Mouse (Mus musculus): ENCODE measurements around the gene Ccer2. TPM values are rescaled to one million over a fixed set of nuclear protein-coding genes. Genes with fewer than 3 reads are reported as not detected.

Ccer2 gene
- polyA plus RNA-seq, 1 experiment from 2014 or later: not detected

DNA sequence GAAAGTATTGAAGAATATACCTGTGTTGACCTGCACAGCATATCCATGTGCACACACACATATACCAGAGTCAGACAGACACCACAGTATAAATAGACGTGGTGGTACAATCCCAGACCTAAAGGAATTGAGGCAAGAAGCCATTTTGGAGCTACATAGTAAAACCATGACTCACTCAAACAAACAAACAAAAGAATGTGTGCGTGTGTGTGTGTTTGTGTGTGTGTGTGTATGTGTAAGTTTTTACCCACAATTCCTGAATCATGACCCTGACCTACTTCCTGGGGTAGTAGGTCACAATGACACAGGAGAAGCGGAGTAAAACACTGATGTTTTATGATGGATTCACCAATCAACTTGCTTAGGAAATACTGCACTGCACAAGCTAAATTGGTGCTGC is 45.5 kb downstream of the Ccer2 start:
- WGBS: 71% methylated on average over 3 of the region's 3 CpGs
- H3K4me1 ChIP-seq: peaks cover 38% of the 10 kb centered on the region
- peak overlapping the region; percentile 93 for H3K27ac ChIP-seq
- no peak overlapping the region for H3K4me3 ChIP-seq
- no peak for DNase-seq (ENCODE audit: low spot score)
- H3K27me3 ChIP-seq (ENCODE audit: insufficient read depth, poor library complexity, severe bottlenecking): no peaks in the 10 kb centered on the region
- no peaks in the 10 kb centered on the region for H3K9me3 ChIP-seq
- H3K36me3 ChIP-seq: no peaks in the 10 kb centered on the region

GRCm38 (mm10) chr7:28801901-28802670 is 46.1 kb downstream of the Ccer2 start:
- no peaks in the 10 kb centered on the region for H3K27me3 ChIP-seq (ENCODE audit: insufficient read depth, poor library complexity, severe bottlenecking)
- H3K36me3 ChIP-seq: no peaks in the 10 kb centered on the region
- H3K27ac ChIP-seq: peak overlapping the region; percentile 93
- H3K9me3 ChIP-seq: no peaks in the 10 kb centered on the region
- peaks cover 32% of the 10 kb centered on the region for H3K4me1 ChIP-seq
- H3K4me3 ChIP-seq: peak overlapping the region; percentile 39
- DNase-seq (ENCODE audit: low spot score): no peak
- 36% methylated on average over 10 of the region's 10 CpGs for WGBS

DNA sequence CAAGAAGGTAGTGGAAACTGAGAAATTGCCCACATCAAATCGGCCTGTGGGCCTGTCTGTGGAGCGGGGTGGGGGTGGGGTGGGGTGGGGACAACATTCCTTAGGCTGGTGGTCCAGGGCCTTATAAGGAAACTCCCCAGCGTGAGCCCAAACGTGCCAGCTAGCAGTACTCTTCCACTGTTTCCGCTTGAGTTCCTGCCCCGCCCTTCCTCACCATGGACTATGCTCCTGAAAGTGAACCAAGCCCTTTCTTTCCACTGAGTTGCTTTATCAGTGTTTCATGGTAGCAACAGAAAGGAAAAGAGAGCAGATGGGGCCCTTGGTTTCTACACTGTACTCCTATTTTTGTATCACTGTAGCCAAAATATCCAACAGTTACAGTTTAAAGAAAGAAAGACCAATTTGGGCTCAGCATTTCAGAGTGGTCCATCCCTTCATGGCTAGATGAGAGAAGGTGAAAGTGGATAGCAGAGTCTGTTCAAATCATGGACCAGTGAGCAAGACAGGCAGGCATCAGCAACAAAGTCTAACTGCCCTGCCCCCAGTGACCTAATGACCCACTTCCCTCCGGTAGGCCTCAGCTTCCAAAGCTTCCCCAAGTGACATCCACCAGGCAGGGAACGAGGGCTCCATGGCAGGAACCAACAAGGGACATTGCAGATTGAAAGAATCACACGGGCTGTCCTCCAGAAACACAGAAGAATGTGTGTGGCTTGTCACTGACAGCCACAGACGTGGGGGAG is 47.0 kb downstream of the Ccer2 start:
- peak; percentile 90 for DNase-seq (ENCODE audit: low spot score)
- 11% methylated on average over 10 of the region's 10 CpGs for WGBS
- H3K4me3 ChIP-seq: peak overlapping the region; percentile 39
- H3K4me1 ChIP-seq: peaks cover 36% of the 10 kb centered on the region
- H3K9me3 ChIP-seq: no peaks in the 10 kb centered on the region
- peak overlapping the region; percentile 93 for H3K27ac ChIP-seq
- no peaks in the 10 kb centered on the region for H3K27me3 ChIP-seq (ENCODE audit: insufficient read depth, poor library complexity, severe bottlenecking)
- no peaks in the 10 kb centered on the region for H3K36me3 ChIP-seq

- H3K27me3 ChIP-seq (ENCODE audit: insufficient read depth, poor library complexity, severe bottlenecking): no peaks in the 10 kb centered on the region
- WGBS: 53% methylated on average over 4 of the region's 4 CpGs
- peaks cover 39% of the 10 kb centered on the region for H3K4me1 ChIP-seq
- peak overlapping the region; percentile 93 for H3K27ac ChIP-seq
- no peaks in the 10 kb centered on the region for H3K9me3 ChIP-seq
- H3K4me3 ChIP-seq: no peak overlapping the region; the same call in 1 of the 2 replicates
- DNase-seq (ENCODE audit: low spot score): no peak
- H3K36me3 ChIP-seq: no peaks in the 10 kb centered on the region
Measured at GRCm38 (mm10) chr7:28803756-28804155, 47.8 kb downstream of the Ccer2 start.

GRCm38 (mm10) chr7:28806869-28807268 is 50.9 kb downstream of the Ccer2 start:
- H3K27ac ChIP-seq: no peak overlapping the region
- H3K9me3 ChIP-seq: no peaks in the 10 kb centered on the region
- peaks cover 35% of the 10 kb centered on the region for H3K4me1 ChIP-seq
- no peak overlapping the region for H3K4me3 ChIP-seq
- no peaks in the 10 kb centered on the region for H3K27me3 ChIP-seq (ENCODE audit: insufficient read depth, poor library complexity, severe bottlenecking)
- WGBS: 87% methylated on average over 4 of the region's 4 CpGs
- peaks cover under 1% of the 10 kb centered on the region for H3K36me3 ChIP-seq
- no peak for DNase-seq (ENCODE audit: low spot score)

DNA sequence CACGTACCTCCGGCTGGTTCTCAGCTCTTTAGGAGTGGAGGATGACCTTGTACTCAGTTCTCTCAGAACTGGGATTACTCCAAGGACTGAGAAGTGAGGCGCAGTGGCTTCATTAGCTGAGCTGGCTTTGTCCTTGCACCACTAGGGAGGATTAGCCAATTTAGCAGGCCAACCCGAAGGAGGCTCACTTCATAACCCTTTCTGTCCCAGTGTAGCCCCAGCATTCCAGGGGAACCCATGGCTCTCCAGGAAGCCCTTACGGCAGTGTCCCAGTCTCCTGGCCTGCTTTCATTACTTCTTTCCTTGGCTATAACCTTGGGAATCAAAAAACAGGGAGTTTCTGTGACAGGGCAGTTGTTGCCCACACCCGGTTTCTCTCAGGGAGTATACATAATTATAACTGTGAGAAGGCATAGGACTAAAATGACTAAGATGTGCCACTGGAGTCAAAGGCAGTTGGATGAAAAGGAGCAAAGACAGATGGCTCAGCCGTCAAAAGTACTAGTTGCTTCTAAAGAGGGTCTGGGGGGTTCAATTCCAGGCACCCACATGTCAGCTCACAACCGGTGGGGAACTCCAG is 51.8 kb downstream of the Ccer2 start:
- no peaks in the 10 kb centered on the region for H3K27me3 ChIP-seq (ENCODE audit: insufficient read depth, poor library complexity, severe bottlenecking)
- no peaks in the 10 kb centered on the region for H3K9me3 ChIP-seq
- H3K27ac ChIP-seq: peak overlapping the region; percentile 100
- H3K4me1 ChIP-seq: peaks cover 35% of the 10 kb centered on the region
- peaks cover 9% of the 10 kb centered on the region for H3K36me3 ChIP-seq
- H3K4me3 ChIP-seq: peak overlapping the region; percentile 96
- no peak for DNase-seq (ENCODE audit: low spot score)
- 44% methylated on average over 6 of the region's 8 CpGs for WGBS

GRCm38 (mm10) chr7:28808221-28808941 is 52.4 kb downstream of the Ccer2 start, which contains the start of gene Hnrnpl:
Gene Hnrnpl, plus strand, starts transcription at chr7:28808541.
- H3K4me1 ChIP-seq: peaks cover 35% of the 10 kb centered on the region
- 3% methylated on average over 35 of the region's 35 CpGs for WGBS
- peak; percentile 86 for DNase-seq (ENCODE audit: low spot score)
- no peaks in the 10 kb centered on the region for H3K27me3 ChIP-seq (ENCODE audit: insufficient read depth, poor library complexity, severe bottlenecking)
- peak within 1 kb of the TSS; percentile 100 for H3K27ac ChIP-seq
- peak within 1 kb of the TSS; percentile 96 for H3K4me3 ChIP-seq
- peaks cover 16% of the 10 kb centered on the region for H3K36me3 ChIP-seq
- no peaks in the 10 kb centered on the region for H3K9me3 ChIP-seq

Other genes with a start within 250 kb of the Ccer2 start
- gene Ifnl2, start 245.7 kb upstream of the Ccer2 start, polyA plus RNA-seq (2016; fragmentation: Nextera tagmentation; extraction: Ambion mirVana): not detected in 2 replicates
- gene Ifnl3, start 233.3 kb upstream of the Ccer2 start, polyA plus RNA-seq (2016; fragmentation: Nextera tagmentation; extraction: Ambion mirVana): not detected in 2 replicates
- gene Sycn, start 215.3 kb upstream of the Ccer2 start, polyA plus RNA-seq (2016; fragmentation: Nextera tagmentation; extraction: Ambion mirVana): not detected in 2 replicates
- gene Nccrp1, start 208.9 kb upstream of the Ccer2 start, polyA plus RNA-seq (2016; fragmentation: Nextera tagmentation; extraction: Ambion mirVana): not detected in 2 replicates
- gene Samd4b, start 158.0 kb upstream of the Ccer2 start, polyA plus RNA-seq (2016; fragmentation: Nextera tagmentation; extraction: Ambion mirVana): 24.5 and 29.7 TPM in 2 replicates
- 47.2 and 53.0 TPM in 2 replicates for gene Pak4, start 158.0 kb upstream of the Ccer2 start, polyA plus RNA-seq (2016; fragmentation: Nextera tagmentation; extraction: Ambion mirVana)
- 0.34 TPM in 1 of 2 replicates, not detected in the other for gene Acp7, start 124.8 kb upstream of the Ccer2 start, polyA plus RNA-seq (2016; fragmentation: Nextera tagmentation; extraction: Ambion mirVana)
- gene Fbxo27, start 63.3 kb upstream of the Ccer2 start, polyA plus RNA-seq (2016; fragmentation: Nextera tagmentation; extraction: Ambion mirVana): 4.7 and 6.3 TPM in 2 replicates
- 13.4 and 13.6 TPM in 2 replicates for gene Fbxo17, start 39.4 kb upstream of the Ccer2 start, polyA plus RNA-seq (2016; fragmentation: Nextera tagmentation; extraction: Ambion mirVana)
- 132 and 168 TPM in 2 replicates for gene Mrps12, start 14.4 kb upstream of the Ccer2 start, polyA plus RNA-seq (2016; fragmentation: Nextera tagmentation; extraction: Ambion mirVana)
- 30.7 and 32.2 TPM in 2 replicates for gene Sars2, start 14.2 kb upstream of the Ccer2 start, polyA plus RNA-seq (2016; fragmentation: Nextera tagmentation; extraction: Ambion mirVana)
- gene Sirt2, start 10.6 kb downstream of the Ccer2 start, polyA plus RNA-seq (2016; fragmentation: Nextera tagmentation; extraction: Ambion mirVana): 53.8 and 57.8 TPM in 2 replicates
- 50.5 and 50.7 TPM in 2 replicates for gene Nfkbib, start 11.3 kb downstream of the Ccer2 start, polyA plus RNA-seq (2016; fragmentation: Nextera tagmentation; extraction: Ambion mirVana)
- gene Rinl, start 32.8 kb downstream of the Ccer2 start, polyA plus RNA-seq (2016; fragmentation: Nextera tagmentation; extraction: Ambion mirVana): 3.8 and 5.2 TPM in 2 replicates
- 213 and 221 TPM in 2 replicates for gene Hnrnpl, start 52.4 kb downstream of the Ccer2 start, polyA plus RNA-seq (2016; fragmentation: Nextera tagmentation; extraction: Ambion mirVana)
- gene Ech1, start 69.0 kb downstream of the Ccer2 start, polyA plus RNA-seq (2016; fragmentation: Nextera tagmentation; extraction: Ambion mirVana): 118 and 136 TPM in 2 replicates
- 2.8 and 3.6 TPM in 2 replicates for gene Lgals4, start 77.7 kb downstream of the Ccer2 start, polyA plus RNA-seq (2016; fragmentation: Nextera tagmentation; extraction: Ambion mirVana)
- 0.24 and 0.81 TPM in 2 replicates for gene Lgals7, start 107.7 kb downstream of the Ccer2 start, polyA plus RNA-seq (2016; fragmentation: Nextera tagmentation; extraction: Ambion mirVana)
- gene Capn12, start 125.2 kb downstream of the Ccer2 start, polyA plus RNA-seq (2016; fragmentation: Nextera tagmentation; extraction: Ambion mirVana): 0.20 and 0.34 TPM in 2 replicates
- gene Actn4, start 206.2 kb downstream of the Ccer2 start, polyA plus RNA-seq (2016; fragmentation: Nextera tagmentation; extraction: Ambion mirVana): 319 and 371 TPM in 2 replicates
- 289 and 329 TPM in 2 replicates for gene Eif3k, start 225.7 kb downstream of the Ccer2 start, polyA plus RNA-seq (2016; fragmentation: Nextera tagmentation; extraction: Ambion mirVana)
- 9.9 and 14.3 TPM in 2 replicates for gene Map4k1, start 225.9 kb downstream of the Ccer2 start, polyA plus RNA-seq (2016; fragmentation: Nextera tagmentation; extraction: Ambion mirVana)

All from heart, embryonic 10.5 days (tissue).